Mouse (Mus musculus) heart, postnatal 0 days (tissue): ENCODE results near the gene Kiz. TPM values are rescaled to one million over a fixed set of nuclear protein-coding genes. Genes with fewer than 3 reads are reported as not detected.

Source experiments
- ATAC-seq: fragments of 200-750 bp; cut with Nextera tagmentation; 2 replicates; pipeline ENCODE4 v1.8.0; 2017; ENCODE audit warnings: low read depth, moderate number of reproducible peaks, moderate library complexity; ENCODE audit not compliant: insufficient read depth
- DNase-seq: peaks from one replicate; pipeline ENCODE4 v3.0.0-alpha.2; 2016; ENCODE audit warnings: low spot score
- H3K27ac ChIP-seq: fragments of 300-500 bp; sonication (generic); 2 replicates; pipeline ENCODE4 v1.5.1; 2014; ENCODE audit warnings: low read depth, mild to moderate bottlenecking
- H3K27me3 ChIP-seq: fragments of 300-500 bp; sonication (generic); 2 replicates; pipeline ENCODE4 v1.6.1; 2014; ENCODE audit warnings: low read length, mixed read lengths; ENCODE audit not compliant: control insufficient read depth, insufficient read depth
- H3K36me3 ChIP-seq: fragments of 300-500 bp; sonication (generic); replicated peaks from 2 replicates; pipeline ENCODE4 v1.6.1; 2014; ENCODE audit warnings: low read length, mixed read lengths; ENCODE audit not compliant: control insufficient read depth, insufficient read depth
- H3K4me1 ChIP-seq: fragments of 300-500 bp; sonication (generic); 2 replicates; pipeline ENCODE4 v1.6.1; 2014; ENCODE audit warnings: antibody characterized with exemption; ENCODE audit not compliant: control insufficient read depth, insufficient read depth
- H3K4me2 ChIP-seq: fragments of 300-500 bp; sonication (generic); 2 replicates; pipeline ENCODE4 v1.6.1; 2014; ENCODE audit warnings: low read depth, mild to moderate bottlenecking, low read length, moderate library complexity
- H3K4me3 ChIP-seq: fragments of 300-500 bp; sonication (generic); 2 replicates; pipeline ENCODE4 v1.5.1; 2014; ENCODE audit warnings: low read depth, low read length
- H3K9ac ChIP-seq: fragments of 300-500 bp; sonication (generic); replicated peaks from 2 replicates; pipeline ENCODE4 v1.6.1; 2014; ENCODE audit warnings: low read depth, low read length, mixed read lengths
- H3K9me3 ChIP-seq: fragments of 300-500 bp; sonication (generic); replicated peaks from 2 replicates; pipeline ENCODE4 v1.6.1; 2016; ENCODE audit warnings: low read length; ENCODE audit not compliant: control insufficient read depth
- CTCF ChIP-seq: IDR thresholded peaks from 2 replicates; pipeline ENCODE4 v1.5.1; 2016; ENCODE audit warnings: antibody characterized with exemption, control low read depth, low read depth
- EP300 ChIP-seq: IDR thresholded peaks from 2 replicates; pipeline ENCODE4 v1.6.1; 2016; ENCODE audit warnings: antibody characterized with exemption, low read depth
- WGBS: fragments of 180-500 bp; shearing (Covaris S2); extraction: QIAGEN DNeasy Blood & Tissue Kit; methylation state at CpG from one replicate; pipeline ENCODE4 v1.1.7; 2014; 5-methylcytosine and 5-hydroxymethylcytosine counted together
- polyA plus RNA-seq: library from polyadenylated mRNA; unstranded; fragments of >200 nt; fragmentation: Nextera tagmentation; extraction: Ambion mirVana; gene quantifications from 2 replicates; pipeline ENCODE4 v1.2.1, GENCODE M21; 2015
- total RNA-seq: library from RNA; depleted of rRNA; stranded (reverse); fragments of >200 nt; gene quantifications from 2 replicates; pipeline ENCODE4 v1.2.3, GENCODE M21; 2014; ENCODE audit warnings: low replicate concordance

Gene Kiz
- total and polyA plus RNA-seq, 2 experiments from 2014 or later = 14.5 to 32.2 TPM

DNA sequence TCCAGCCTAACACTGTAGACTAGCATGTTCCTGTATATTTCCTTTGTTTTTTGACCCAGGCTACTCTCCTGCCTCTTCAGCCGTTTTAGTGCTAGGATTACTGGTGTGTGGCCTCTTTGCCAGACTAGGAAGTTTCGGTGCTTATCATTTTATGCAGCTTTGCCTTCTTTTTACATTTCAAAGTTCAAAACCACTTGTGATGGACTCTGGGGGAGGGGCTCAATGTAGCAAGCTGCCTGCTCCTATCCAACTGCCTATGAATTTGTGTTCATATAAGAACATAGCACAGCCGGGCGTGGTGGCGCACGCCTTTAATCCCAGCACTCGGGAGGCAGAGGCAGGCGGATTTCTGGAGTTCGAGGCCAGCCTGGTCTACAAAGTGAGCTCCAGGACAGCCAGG lies 155.3 kb downstream of the Kiz start:
- Histone ChIP-seq H3K9me3 (no peaks in the 10 kb centered on the region), H3K4me1 (no peaks in the 10 kb centered on the region), H3K36me3 (no peaks in the 10 kb centered on the region), H3K4me3 (no peak overlapping the region), H3K27me3 (no peaks in the 10 kb centered on the region), H3K4me2 (no peak overlapping the region), H3K27ac (no peak overlapping the region), H3K9ac (no peak overlapping the region)
- DNase-seq = no peak
- 91% methylated on average over 9 of the region's 9 CpGs for WGBS
- ATAC-seq = no peak
- TF ChIP-seq CTCF (no peak), EP300 (no peak)

DNA sequence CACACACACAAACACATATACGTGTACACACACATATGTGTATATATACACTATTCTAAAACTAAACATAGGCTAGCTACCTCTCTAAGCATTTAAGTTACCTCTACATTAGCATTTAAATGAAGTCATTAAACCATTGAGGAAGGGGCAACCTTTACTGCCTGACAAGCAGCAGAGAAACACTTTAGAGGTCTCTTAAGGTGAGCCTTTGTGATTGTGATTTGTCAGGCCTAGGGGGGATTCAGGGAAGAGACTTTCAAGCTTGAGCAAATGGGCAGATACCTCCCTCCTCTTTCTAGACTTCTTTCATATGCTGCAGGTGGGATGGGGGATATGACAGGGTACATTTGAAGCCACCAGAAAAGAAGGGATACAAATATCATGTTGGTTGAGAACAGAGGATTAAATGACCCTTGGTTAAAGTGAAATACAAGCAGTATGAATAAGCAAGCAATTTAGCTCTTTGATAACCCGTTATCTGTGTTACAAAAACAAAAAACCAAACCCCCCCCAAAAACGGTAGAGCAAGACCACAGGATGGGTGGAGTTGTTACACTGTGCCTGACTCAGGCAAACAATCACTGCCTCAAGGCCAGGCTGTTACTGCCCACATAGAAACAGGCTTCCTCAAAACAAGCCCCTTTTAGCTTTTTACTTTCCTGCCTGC lies 155.9 kb downstream of the Kiz start:
- DNase-seq (peak; percentile 13), ATAC-seq (no peak)
- 63% methylated on average over 3 of the region's 3 CpGs for WGBS
- peak overlapping the region; percentile 87 for H3K9ac ChIP-seq
- no peaks in the 10 kb centered on the region for H3K27me3 ChIP-seq
- peak overlapping the region; percentile 72 for H3K4me2 ChIP-seq
- no peaks in the 10 kb centered on the region for H3K36me3 ChIP-seq
- peak overlapping the region; percentile 85 for H3K4me3 ChIP-seq
- peak overlapping the region; percentile 95 for H3K27ac ChIP-seq
- H3K9me3 ChIP-seq = no peaks in the 10 kb centered on the region
- TF ChIP-seq CTCF (no peak), EP300 (no peak)
- no peaks in the 10 kb centered on the region for H3K4me1 ChIP-seq

GRCm38 (mm10) chr2:147012141-147012622 lies 156.5 kb downstream of the Kiz start:
- Histone ChIP-seq H3K27ac (peak overlapping the region; percentile 95), H3K4me1 (no peaks in the 10 kb centered on the region), H3K9ac (peak overlapping the region; percentile 87), H3K27me3 (no peaks in the 10 kb centered on the region), H3K9me3 (no peaks in the 10 kb centered on the region), H3K4me3 (peak overlapping the region; percentile 85), H3K4me2 (peak overlapping the region; percentile 72), H3K36me3 (no peaks in the 10 kb centered on the region)
- TF ChIP-seq CTCF (no peak), EP300 (no peak)
- WGBS = 42% methylated on average over 7 of the region's 7 CpGs
- ATAC-seq = no peak
- peak; percentile 6 for DNase-seq

DNA sequence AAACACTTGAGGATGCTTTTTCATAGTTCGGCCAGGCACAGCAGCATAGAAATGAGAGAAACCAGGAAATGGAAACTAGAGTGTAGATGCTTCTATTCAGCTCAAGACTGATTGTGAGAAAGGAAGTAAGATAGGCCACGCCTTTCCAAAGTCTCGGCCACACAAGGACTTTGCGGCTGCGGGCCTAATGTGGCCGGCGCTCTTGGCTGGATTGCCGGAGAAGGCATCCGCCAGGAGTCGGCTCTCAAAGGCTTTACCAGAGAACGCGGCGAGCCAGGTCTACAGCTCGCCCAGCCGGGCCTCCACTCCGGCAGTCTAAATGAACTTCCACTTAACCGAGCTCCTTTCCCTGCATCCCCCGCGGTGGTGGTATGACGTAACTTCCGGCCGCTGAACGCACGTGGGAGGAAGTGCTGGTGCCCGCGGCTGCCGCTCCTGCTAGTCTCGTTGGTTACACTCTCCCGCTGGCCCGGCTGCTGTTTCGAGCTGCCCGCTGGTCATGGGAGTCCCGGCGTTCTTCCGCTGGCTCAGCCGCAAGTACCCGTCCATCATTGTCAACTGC lies 157.0 kb downstream of the Kiz start, which contains the start of gene Xrn2:
Gene Xrn2 (plus strand): TSS at position 374 of the 562 bp plus-strand sequence.
- Histone ChIP-seq H3K4me1 (no peaks in the 10 kb centered on the region), H3K4me2 (peak within 1 kb of the TSS; percentile 72), H3K36me3 (no peaks in the 10 kb centered on the region), H3K27ac (peak within 1 kb of the TSS; percentile 95), H3K9me3 (no peaks in the 10 kb centered on the region), H3K9ac (peak within 1 kb of the TSS; percentile 87), H3K27me3 (no peaks in the 10 kb centered on the region), H3K4me3 (peak within 1 kb of the TSS; percentile 85)
- peak; percentile 93 for DNase-seq
- TF ChIP-seq EP300 = no peak
- no peak for TF ChIP-seq CTCF
- ATAC-seq = peak; percentile 96
- under 1% methylated on average over 37 of the region's 37 CpGs for WGBS

- ATAC-seq (peak; percentile 90), DNase-seq (peak; percentile 80)
- Histone ChIP-seq H3K4me1 (no peaks in the 10 kb centered on the region), H3K27me3 (no peaks in the 10 kb centered on the region), H3K36me3 (no peaks in the 10 kb centered on the region), H3K27ac (peak overlapping the region; percentile 95), H3K9me3 (no peaks in the 10 kb centered on the region), H3K4me2 (peak overlapping the region; percentile 72), H3K4me3 (peak overlapping the region; percentile 85), H3K9ac (peak overlapping the region; percentile 87)
- under 1% methylated on average over 50 of the region's 59 CpGs for WGBS
- TF ChIP-seq CTCF (no peak), EP300 (no peak)
These were observed 157.7 kb downstream of the Kiz start for GRCm38 (mm10) chr2:147013194-147013969.
